Mouse (Mus musculus) G1E (cell line): ENCODE measurements at regions not wholly inside any gene's neighbourhood (a gene's known extent, or its start where the extent isn't known, plus 50 kb on each side); places are given as distances from the start of the nearest gene placed in this dataset.

Source experiments
- ATAC-seq: 2 replicates; pipeline ENCODE4 v1.8.0; 2016; ENCODE audit warnings: mild to moderate bottlenecking; ENCODE audit not compliant: insufficient number of reproducible peaks, poor library complexity, low FRiP score, severe bottlenecking; ENCODE audit errors: extremely low read depth
- DNase-seq: peaks from one replicate; pipeline ENCODE4 v3.0.0; 2012; ENCODE audit warnings: low spot score
- H3K27me3 ChIP-seq: 2 replicates; pipeline ENCODE4 v1.6.1; 2012; ENCODE audit warnings: mild to moderate bottlenecking, low read length, inconsistent platforms; ENCODE audit not compliant: insufficient read depth
- H3K36me3 ChIP-seq: replicated peaks from 2 replicates; pipeline ENCODE3; 2012; ENCODE audit warnings: mild to moderate bottlenecking, inconsistent platforms
- H3K4me1 ChIP-seq: 2 replicates; pipeline ENCODE4 v1.6.1; 2012; ENCODE audit warnings: low read depth, low read length, inconsistent platforms, mixed read lengths; ENCODE audit not compliant: insufficient read depth
- H3K4me3 ChIP-seq: 2 replicates; pipeline ENCODE4 v1.5.1; 2012; ENCODE audit warnings: low read depth, mild to moderate bottlenecking, inconsistent platforms, low read length, moderate library complexity, mixed read lengths
- H3K9me3 ChIP-seq: replicated peaks from 2 replicates; pipeline ENCODE4 v1.6.1; 2012; ENCODE audit warnings: inconsistent platforms
- CTCF ChIP-seq: IDR thresholded peaks from 2 replicates; pipeline ENCODE4 v1.5.1; 2012; ENCODE audit warnings: low read depth, low read length, inconsistent platforms, mixed read lengths
- GATA1 ChIP-seq: IDR thresholded peaks from 2 replicates; pipeline ENCODE4 v1.6.1; 2012; ENCODE audit warnings: borderline replicate concordance, low read length, inconsistent platforms, mixed read lengths
- GATA2 ChIP-seq: IDR thresholded peaks from 2 replicates; pipeline ENCODE4 v1.6.1; 2012; ENCODE audit warnings: low read depth, low read length, inconsistent platforms, borderline replicate concordance
- POLR2AphosphoS5 ChIP-seq: IDR thresholded peaks from 2 replicates; pipeline ENCODE4 v1.6.1; 2012; ENCODE audit warnings: low read depth, low read length, inconsistent platforms; ENCODE audit not compliant: insufficient replicate concordance
- TAL1 ChIP-seq: conservative IDR thresholded peaks from 2 replicates; pipeline ENCODE4 v1.6.1; 2012; ENCODE audit warnings: low read depth, low read length, inconsistent platforms, mixed read lengths

DNA sequence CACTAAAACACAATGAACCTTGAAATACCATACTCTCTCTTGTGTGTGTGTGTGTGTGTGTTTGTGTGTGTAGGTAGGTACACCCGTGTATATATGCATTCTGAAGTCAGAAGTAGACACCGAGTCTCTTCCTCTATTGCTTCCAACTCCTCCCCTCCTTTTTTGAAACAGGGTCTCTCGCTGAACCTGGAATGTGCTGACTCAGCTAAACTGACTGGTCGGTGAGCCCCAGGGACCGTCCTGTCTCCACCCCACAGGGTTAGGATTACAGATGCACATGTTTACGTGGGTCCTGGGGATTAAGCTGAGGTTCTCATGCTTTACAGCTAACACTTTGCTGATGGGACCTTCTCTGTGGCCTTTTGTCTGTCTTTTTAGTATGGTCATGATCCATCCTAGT, 74.8 kb upstream of the Nfil3 start:
- ATAC-seq (no peak), DNase-seq (no peak)
- no peak overlapping the region for H3K4me3 ChIP-seq
- no peaks in the 10 kb centered on the region for H3K36me3 ChIP-seq
- H3K9me3 ChIP-seq, result peaks cover 45% of the 10 kb centered on the region
- H3K4me1 ChIP-seq, result no peaks in the 10 kb centered on the region
- no peak for TF ChIP-seq TAL1
- no peak for TF ChIP-seq GATA1
- no peak for TF ChIP-seq POLR2AphosphoS5
- no peak for TF ChIP-seq GATA2
- no peak for TF ChIP-seq CTCF
- no peaks in the 10 kb centered on the region for H3K27me3 ChIP-seq

GRCm38 (mm10) chr13:53053211-53053610, 72.3 kb upstream of the Nfil3 start:
- Histone ChIP-seq H3K36me3 (no peaks in the 10 kb centered on the region), H3K4me3 (no peak overlapping the region), H3K27me3 (no peaks in the 10 kb centered on the region), H3K9me3 (peaks cover 55% of the 10 kb centered on the region), H3K4me1 (no peaks in the 10 kb centered on the region)
- ATAC-seq (no peak), DNase-seq (no peak)
- TF ChIP-seq TAL1, result no peak
- TF ChIP-seq GATA1, result no peak
- TF ChIP-seq POLR2AphosphoS5, result no peak
- no peak for TF ChIP-seq CTCF
- TF ChIP-seq GATA2, result no peak

DNA sequence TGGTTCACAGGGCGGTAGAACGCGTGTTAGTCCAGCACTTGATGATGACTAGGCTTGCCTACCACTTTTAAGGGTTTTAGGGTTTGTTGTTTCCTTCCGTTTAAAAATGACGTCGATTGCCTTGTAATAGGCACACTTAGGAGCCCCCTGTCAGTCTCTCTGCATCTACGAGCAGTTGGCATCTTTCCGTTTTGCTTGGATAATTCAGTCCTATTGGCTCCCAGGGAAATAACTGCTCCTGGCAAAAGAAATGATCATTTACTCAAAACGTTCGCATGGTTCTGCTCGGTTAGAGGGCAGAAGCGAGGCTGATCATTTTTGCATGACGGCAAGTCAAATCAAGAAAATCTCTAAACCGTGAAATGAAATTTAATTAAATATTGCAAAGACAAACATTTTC, 71.9 kb upstream of the Nfil3 start:
- no peaks in the 10 kb centered on the region for H3K27me3 ChIP-seq
- ATAC-seq (no peak), DNase-seq (no peak)
- TF ChIP-seq GATA1 (no peak), CTCF (no peak), POLR2AphosphoS5 (no peak), TAL1 (no peak), GATA2 (no peak)
- no peaks in the 10 kb centered on the region for H3K36me3 ChIP-seq
- H3K4me1 ChIP-seq, result no peaks in the 10 kb centered on the region
- H3K4me3 ChIP-seq, result no peak overlapping the region
- peaks cover 54% of the 10 kb centered on the region for H3K9me3 ChIP-seq

DNA sequence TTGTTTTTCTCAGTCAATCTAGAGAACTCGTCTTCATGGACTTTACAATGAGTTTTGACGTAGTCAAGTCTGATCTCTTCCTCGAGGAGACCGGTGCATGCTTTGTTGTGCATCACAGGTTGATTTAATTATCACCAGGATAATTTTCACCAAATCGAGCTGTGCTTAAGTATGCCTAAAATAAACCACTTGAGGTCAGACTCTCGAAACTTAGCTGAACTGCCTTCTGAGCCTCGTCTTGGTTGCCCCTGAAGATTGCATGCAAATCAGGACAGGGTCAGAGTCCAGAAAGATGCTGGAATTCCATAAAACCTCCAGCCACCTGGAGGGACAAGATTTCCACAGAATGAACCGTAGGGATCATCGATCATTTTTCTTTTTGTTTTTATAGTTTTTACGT, 71.3 kb upstream of the Nfil3 start:
- no peak overlapping the region for H3K4me3 ChIP-seq
- H3K4me1 ChIP-seq, result no peaks in the 10 kb centered on the region
- TF ChIP-seq CTCF, result no peak
- TF ChIP-seq GATA1, result no peak
- no peak for TF ChIP-seq TAL1
- no peak for TF ChIP-seq GATA2
- TF ChIP-seq POLR2AphosphoS5, result no peak
- DNase-seq (no peak), ATAC-seq (no peak)
- no peaks in the 10 kb centered on the region for H3K36me3 ChIP-seq
- H3K27me3 ChIP-seq, result no peaks in the 10 kb centered on the region
- H3K9me3 ChIP-seq, result peaks cover 52% of the 10 kb centered on the region

DNA sequence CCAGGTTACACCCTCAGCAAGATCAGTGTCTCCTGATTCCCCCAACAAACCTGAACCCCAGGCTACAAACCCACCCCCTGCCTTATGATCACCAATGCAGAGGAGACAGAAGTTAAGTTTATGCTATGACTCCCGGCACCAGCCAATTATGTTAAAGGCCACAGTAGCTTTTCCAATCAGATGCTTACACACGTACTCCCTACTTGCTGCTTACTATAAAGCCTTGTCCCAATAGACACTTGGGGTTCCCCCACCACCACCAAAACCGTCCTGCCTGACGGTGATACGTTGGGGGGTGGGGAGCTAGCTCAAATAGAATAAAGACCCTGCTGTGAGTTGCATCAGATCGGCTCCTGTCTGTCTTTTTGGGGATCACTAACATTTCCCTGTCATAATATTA, 70.5 kb upstream of the Nfil3 start:
- TF ChIP-seq GATA1, result no peak
- no peak for ATAC-seq
- no peaks in the 10 kb centered on the region for H3K36me3 ChIP-seq
- no peaks in the 10 kb centered on the region for H3K4me1 ChIP-seq
- no peak for DNase-seq
- H3K27me3 ChIP-seq, result no peaks in the 10 kb centered on the region
- no peak overlapping the region for H3K4me3 ChIP-seq
- H3K9me3 ChIP-seq, result peaks cover 47% of the 10 kb centered on the region

DNA sequence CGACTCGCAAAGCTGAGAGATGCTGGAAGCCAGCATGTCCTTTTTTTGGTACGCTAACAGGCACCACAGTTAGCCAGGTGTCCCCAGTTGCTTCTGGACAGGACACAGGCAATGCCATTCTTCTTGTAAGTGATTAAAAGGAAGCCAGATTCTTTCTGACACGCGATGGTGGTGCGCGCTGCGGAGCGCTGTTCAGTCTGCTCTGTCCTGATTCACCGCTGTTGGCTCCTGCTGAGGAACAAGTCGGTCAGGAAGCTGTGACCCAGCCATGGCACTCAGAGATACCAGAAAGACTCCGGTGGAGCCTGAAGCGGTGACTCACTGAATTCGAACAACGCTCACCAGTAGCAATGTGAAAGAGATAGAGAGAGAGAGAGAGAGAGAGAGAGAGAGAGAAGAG, 68.3 kb upstream of the Nfil3 start:
- ATAC-seq (no peak), DNase-seq (no peak)
- H3K36me3 ChIP-seq, result no peaks in the 10 kb centered on the region
- H3K27me3 ChIP-seq, result no peaks in the 10 kb centered on the region
- TF ChIP-seq CTCF (no peak), POLR2AphosphoS5 (no peak), GATA2 (no peak), GATA1 (no peak), TAL1 (no peak)
- no peaks in the 10 kb centered on the region for H3K4me1 ChIP-seq
- H3K4me3 ChIP-seq, result no peak overlapping the region
- H3K9me3 ChIP-seq, result peaks cover 36% of the 10 kb centered on the region

DNA sequence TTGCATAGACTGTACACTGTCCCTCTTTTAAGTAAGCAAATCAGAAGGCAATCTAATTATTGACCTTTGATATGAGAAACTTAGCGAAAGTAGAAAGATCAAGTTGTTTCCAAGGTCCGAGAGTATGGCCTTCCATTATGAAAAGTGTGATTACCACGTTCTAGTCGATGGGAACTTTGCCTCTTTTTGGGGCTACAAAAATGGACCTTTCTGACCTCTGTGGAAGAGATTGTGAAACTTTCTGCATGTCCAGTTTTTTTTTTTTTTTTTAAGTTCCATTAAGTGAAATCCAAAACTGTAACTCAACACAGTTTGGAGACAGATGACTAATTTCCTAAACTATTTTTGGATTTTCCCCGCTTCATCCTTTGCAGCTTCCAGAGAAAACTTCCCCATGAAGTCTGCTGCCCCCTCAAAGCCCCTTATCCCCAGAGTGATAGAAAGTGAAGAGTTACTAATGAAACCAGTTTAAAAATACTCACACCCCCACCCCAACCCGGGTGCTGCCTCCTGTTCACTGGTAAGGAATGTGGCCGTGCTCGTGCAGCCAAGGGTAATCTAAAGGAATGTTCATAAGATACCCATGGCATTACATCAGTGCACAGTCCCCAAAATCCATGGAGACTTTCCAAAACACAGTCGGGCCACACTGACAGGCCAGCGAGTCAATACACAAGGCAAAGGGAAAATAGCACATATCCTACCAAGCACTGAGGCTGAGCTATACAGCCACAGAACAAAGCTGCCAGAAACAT, 52.5 kb upstream of the Nfil3 start:
- Histone ChIP-seq H3K36me3 (no peaks in the 10 kb centered on the region), H3K4me3 (no peak overlapping the region), H3K9me3 (peaks cover 62% of the 10 kb centered on the region), H3K27me3 (no peaks in the 10 kb centered on the region), H3K4me1 (no peaks in the 10 kb centered on the region)
- TF ChIP-seq GATA1 (no peak), TAL1 (no peak), GATA2 (no peak), CTCF (no peak), POLR2AphosphoS5 (no peak)
- DNase-seq, result no peak
- no peak for ATAC-seq
